26 mouse cellular contexts compared by ENCODE assay signal in the genomic region with DNA sequence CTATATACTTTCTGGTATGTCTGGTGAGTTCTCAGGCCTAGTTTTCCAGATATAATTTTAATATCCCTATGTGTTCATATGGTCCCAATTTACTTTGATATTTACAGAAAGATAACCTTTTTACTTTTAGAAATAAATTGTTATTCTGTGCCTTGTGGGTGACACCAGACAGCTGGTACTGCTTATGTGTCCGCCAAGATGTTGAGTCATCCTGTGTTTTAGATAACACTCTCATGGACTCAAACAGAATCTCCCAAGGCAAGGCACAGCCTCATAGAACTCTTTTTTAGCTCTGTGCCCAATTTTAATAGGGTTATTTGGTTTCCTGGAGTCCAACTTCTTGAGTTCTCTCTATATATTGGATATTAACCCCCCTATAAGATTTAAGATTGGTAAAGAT.
DNase-seq lines count a peak whose midpoint lies in the region; ATAC-seq lines count a peak whose summit lies in the region.
"Had no signal": no experiment of that assay in that cellular context is flagged by ENCODE, and none has a peak within 500 bp of the region (broad histone marks: within the 10 kb centered on the region; RNA-seq: fewer than 3 reads in every experiment).

No protein-coding gene starts in this region.

- H3K9me3 ChIP-seq in forebrain, embryonic 16.5 days (ENCODE audit: control insufficient read depth, low read length), result no peaks in the 10 kb centered on the region
- H3K9me3 ChIP-seq: embryonic facial prominence, embryonic 15.5 days; forebrain, embryonic 10.5 days; forebrain, embryonic 15.5 days; heart, embryonic 10.5 days; hindbrain, embryonic 12.5 days had no signal

- WGBS in forebrain, embryonic 16.5 days, result 95% methylated on average over 1 of the region's 1 CpGs

- H3K4me3 ChIP-seq in forebrain, embryonic 16.5 days (replicated peaks; ENCODE audit: low read length), result no peak overlapping the region
- H3K4me3 ChIP-seq: embryonic facial prominence, embryonic 15.5 days; erythroblast, embryonic 14.5 days; forebrain, embryonic 10.5 days; forebrain, embryonic 15.5 days; heart, embryonic 10.5 days; hindbrain, embryonic 12.5 days had no signal

- H3K27ac ChIP-seq in forebrain, embryonic 16.5 days (ENCODE audit: low read length), result no peak overlapping the region
- H3K27ac ChIP-seq: embryonic facial prominence, embryonic 15.5 days; forebrain, embryonic 10.5 days; forebrain, embryonic 15.5 days; heart, embryonic 10.5 days; hindbrain, embryonic 12.5 days had no signal

- peak; percentile 93 for ATAC-seq in frontal cortex, adult (ENCODE audit: low TSS enrichment)
- ATAC-seq in forebrain, embryonic 16.5 days, result no peak
- ATAC-seq: forebrain, embryonic 15.5 days; hindbrain, embryonic 16.5 days had no signal

- no peaks in the 10 kb centered on the region for H3K36me3 ChIP-seq in forebrain, embryonic 16.5 days (ENCODE audit: control insufficient read depth, insufficient read depth)
- H3K36me3 ChIP-seq: embryonic facial prominence, embryonic 15.5 days; forebrain, embryonic 10.5 days; forebrain, embryonic 15.5 days; heart, embryonic 10.5 days; hindbrain, embryonic 12.5 days had no signal

- DNase-seq in frontal cortex, postnatal 10 days (ENCODE audit: low spot score in 2 of 2), result no peak
- DNase-seq in layer of hippocampus, adult 9-11 months, result peak; percentile 6
- DNase-seq in layer of hippocampus, postnatal 14 days (ENCODE audit: low spot score in 2 of 2), result no peak
- DNase-seq in right cerebral cortex, adult 2 months (ENCODE audit: low spot score in 2 of 2), result peak; percentile 3 to 6
- DNase-seq in right cerebral cortex, postnatal 4 days, result no peak
- DNase-seq in adrenal gland, adult 8-10 months, result no peak
- DNase-seq: adrenal gland, adult 2 months; adrenal gland, postnatal 36 days; cerebellum, adult 11 months; cerebellum, adult 8-10 months; cerebellum, postnatal 14 days; embryo, embryonic 11 days; gastrocnemius, postnatal 10 days; heart, adult 18-20 months; heart, postnatal 10 days; heart, postnatal 4 days had no signal

- H3K4me2 ChIP-seq in forebrain, embryonic 16.5 days (ENCODE audit: low read length), result no peak overlapping the region
- H3K4me2 ChIP-seq: embryonic facial prominence, embryonic 15.5 days; forebrain, embryonic 15.5 days; hindbrain, embryonic 12.5 days had no signal

- H3K9ac ChIP-seq in forebrain, embryonic 16.5 days (replicated peaks; ENCODE audit: low read depth, low read length), result no peak overlapping the region
- H3K9ac ChIP-seq: embryonic facial prominence, embryonic 15.5 days; forebrain, embryonic 15.5 days; hindbrain, embryonic 12.5 days had no signal

- no peaks in the 10 kb centered on the region for H3K27me3 ChIP-seq in forebrain, embryonic 16.5 days (replicated peaks; ENCODE audit: control insufficient read depth, insufficient read depth, low read length)
- H3K27me3 ChIP-seq: CH12.LX; embryonic facial prominence, embryonic 15.5 days; forebrain, embryonic 15.5 days; hindbrain, embryonic 12.5 days had no signal

- no peaks in the 10 kb centered on the region for H3K4me1 ChIP-seq in forebrain, embryonic 16.5 days (replicated peaks; ENCODE audit: control insufficient read depth, insufficient read depth, low read length)
- H3K4me1 ChIP-seq: embryonic facial prominence, embryonic 15.5 days; forebrain, embryonic 10.5 days; forebrain, embryonic 15.5 days; heart, embryonic 10.5 days; hindbrain, embryonic 12.5 days had no signal

Comparison
In these comparisons a context has a peak if more than half of its experiments do, and no peak if none do; other contexts are left out.
1. DNase-seq: peak in layer of hippocampus, adult 9-11 months (single experiment) and right cerebral cortex, adult 2 months (2 of 2); none in frontal cortex, postnatal 10 days (0 of 2), layer of hippocampus, postnatal 14 days (0 of 2), right cerebral cortex, postnatal 4 days (single experiment) and adrenal gland, adult 8-10 months (single experiment).